Mouse (Mus musculus) adipocyte (in vitro differentiated cells): ENCODE data around the gene Slc26a6.

Experiments
- DNase-seq: peaks from one replicate; pipeline ENCODE4 v3.0.0-alpha.2; 2016; ENCODE audit warnings: low spot score

Gene Slc26a6

DNA sequence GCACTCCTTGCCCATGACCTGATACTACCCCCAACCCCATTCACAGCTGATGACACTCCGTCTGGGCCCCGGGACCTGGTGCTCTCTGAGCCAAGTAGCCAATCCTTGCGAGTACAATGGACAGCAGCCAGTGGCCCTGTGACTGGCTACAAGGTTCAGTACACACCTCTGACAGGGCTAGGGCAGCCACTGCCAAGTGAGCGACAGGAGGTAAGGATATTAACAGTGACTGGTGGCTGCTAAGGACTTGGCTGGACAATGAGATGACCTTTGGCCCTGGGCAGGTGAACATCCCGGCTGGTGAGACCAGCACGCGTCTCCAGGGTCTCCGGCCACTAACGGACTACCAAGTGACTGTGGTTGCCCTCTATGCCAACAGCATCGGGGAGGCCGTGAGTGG is 102.8 kb downstream of the Slc26a6 start:
- DNase-seq, result no peak
